Mouse (Mus musculus): ENCODE results near the gene Slc25a48.

Slc25a48 gene

GRCm38 (mm10) chr13:56450035-56450434 is 11.9 kb downstream of the Slc25a48 start:
- no peak for DNase-seq

- no peak for DNase-seq
Observed at GRCm38 (mm10) chr13:56458001-56458400, 19.8 kb downstream of the Slc25a48 start.

GRCm38 (mm10) chr13:56461460-56461859 is 23.3 kb downstream of the Slc25a48 start:
- DNase-seq: no peak

- no peak for DNase-seq
Observed at GRCm38 (mm10) chr13:56462791-56463190, 24.6 kb downstream of the Slc25a48 start.

- DNase-seq: no peak
Observed at GRCm38 (mm10) chr13:56463261-56463660, 25.1 kb downstream of the Slc25a48 start.

GRCm38 (mm10) chr13:56463750-56464149 is 25.6 kb downstream of the Slc25a48 start:
- no peak for DNase-seq

- DNase-seq: no peak
Observed at GRCm38 (mm10) chr13:56467786-56468185, 29.6 kb downstream of the Slc25a48 start.

GRCm38 (mm10) chr13:56468536-56468935 is 30.4 kb downstream of the Slc25a48 start:
- no peak for DNase-seq

GRCm38 (mm10) chr13:56471211-56471610 is 33.1 kb downstream of the Slc25a48 start:
- DNase-seq: no peak

GRCm38 (mm10) chr13:56471951-56472350 is 33.8 kb downstream of the Slc25a48 start:
- no peak for DNase-seq

- no peak for DNase-seq
Observed at GRCm38 (mm10) chr13:56472661-56473060, 34.5 kb downstream of the Slc25a48 start.

- no peak for DNase-seq
Observed at GRCm38 (mm10) chr13:56475363-56475762, 37.2 kb downstream of the Slc25a48 start.

GRCm38 (mm10) chr13:56476790-56477189 is 38.6 kb downstream of the Slc25a48 start:
- no peak for DNase-seq

GRCm38 (mm10) chr13:56477271-56477670 is 39.1 kb downstream of the Slc25a48 start:
- DNase-seq: peak; percentile 47

- DNase-seq: no peak
Observed at GRCm38 (mm10) chr13:56478027-56478426, 39.9 kb downstream of the Slc25a48 start.

- no peak for DNase-seq
Observed at GRCm38 (mm10) chr13:56482146-56482545, 44.0 kb downstream of the Slc25a48 start, which contains the start of gene Il9. TSS of gene Il9 (minus strand) at chr13:56482246.

- DNase-seq: no peak
Observed at GRCm38 (mm10) chr13:56488012-56488411, 49.9 kb downstream of the Slc25a48 start.

GRCm38 (mm10) chr13:56494440-56494839 is 56.3 kb downstream of the Slc25a48 start:
- DNase-seq: no peak

- no peak for DNase-seq
Observed at GRCm38 (mm10) chr13:56500132-56500531, 62.0 kb downstream of the Slc25a48 start.

- DNase-seq: no peak
Observed at GRCm38 (mm10) chr13:56500636-56501035, 62.5 kb downstream of the Slc25a48 start.

GRCm38 (mm10) chr13:56501866-56502420 is 63.8 kb downstream of the Slc25a48 start:
- no peak for DNase-seq

GRCm38 (mm10) chr13:56506871-56507496 is 68.8 kb downstream of the Slc25a48 start:
- DNase-seq: no peak

GRCm38 (mm10) chr13:56509796-56510195 is 71.6 kb downstream of the Slc25a48 start:
- DNase-seq: no peak

GRCm38 (mm10) chr13:56513595-56513994 is 75.4 kb downstream of the Slc25a48 start:
- no peak for DNase-seq

GRCm38 (mm10) chr13:56516311-56516710 is 78.2 kb downstream of the Slc25a48 start:
- no peak for DNase-seq

Data from right cerebral cortex, postnatal 14 days (tissue).